Mouse (Mus musculus) right cerebral cortex, adult 2 months (tissue): Measurements from ENCODE around the gene Tigit.

ENCODE experiments used
- DNase-seq, 2 experiments: peaks; one replicate each; pipeline ENCODE4 v3.0.0; 2021 to 2022; ENCODE audit warnings: low spot score in 2 of 2

Tigit gene

DNA sequence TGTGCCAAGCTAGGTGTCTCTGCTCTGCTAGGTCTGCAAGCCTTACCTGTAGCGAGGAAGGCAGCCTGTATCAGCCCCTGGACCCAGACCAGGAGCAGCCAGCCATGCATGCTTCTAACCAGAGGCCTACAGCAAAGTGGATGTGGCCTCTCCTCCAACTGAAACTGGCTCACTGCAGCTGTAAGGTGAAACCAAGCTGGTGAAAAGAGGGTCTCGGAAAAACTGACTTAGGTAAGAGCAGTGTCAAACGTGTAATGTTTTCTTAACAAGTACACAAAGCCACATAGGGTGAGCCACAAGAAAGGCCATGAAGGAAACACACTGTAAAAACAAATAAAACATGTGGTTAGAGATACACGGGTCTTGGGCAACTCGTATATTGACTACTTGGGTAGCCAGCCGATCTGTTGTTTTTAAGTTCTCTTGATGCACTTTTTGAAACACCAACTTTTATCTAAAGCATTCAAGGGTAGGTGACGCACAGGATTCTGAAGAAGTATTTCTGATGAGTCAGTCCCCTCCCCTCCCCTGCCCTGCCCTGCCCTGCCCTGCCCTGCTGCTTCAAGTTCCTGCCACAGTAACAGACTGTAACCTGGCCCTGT is at the start of gene Tigit:
TSS of gene Tigit (minus strand) at position 169 of the 602 bp plus-strand sequence.
- DNase-seq, result no peak

DNA sequence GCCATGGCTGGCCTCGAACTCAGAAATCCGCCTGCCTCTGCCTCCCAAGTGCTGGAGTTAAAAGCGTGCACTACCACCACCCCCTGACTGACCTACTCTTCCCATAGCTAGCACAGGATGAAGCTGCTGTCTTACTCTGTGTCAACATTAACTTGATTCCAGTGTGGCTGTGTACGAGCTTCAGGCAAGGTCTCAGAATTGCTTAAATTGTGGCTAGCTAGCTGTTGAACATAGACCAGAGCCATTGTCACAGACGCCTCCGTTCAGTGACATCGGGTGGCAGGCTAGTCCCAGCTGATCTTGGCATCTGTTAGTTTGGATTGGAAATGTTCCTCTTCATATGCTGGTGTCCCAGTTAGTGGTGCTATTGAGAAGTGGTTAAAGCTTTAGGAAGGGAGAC is 47.4 kb upstream of the Tigit start:
- no peak for DNase-seq

DNA sequence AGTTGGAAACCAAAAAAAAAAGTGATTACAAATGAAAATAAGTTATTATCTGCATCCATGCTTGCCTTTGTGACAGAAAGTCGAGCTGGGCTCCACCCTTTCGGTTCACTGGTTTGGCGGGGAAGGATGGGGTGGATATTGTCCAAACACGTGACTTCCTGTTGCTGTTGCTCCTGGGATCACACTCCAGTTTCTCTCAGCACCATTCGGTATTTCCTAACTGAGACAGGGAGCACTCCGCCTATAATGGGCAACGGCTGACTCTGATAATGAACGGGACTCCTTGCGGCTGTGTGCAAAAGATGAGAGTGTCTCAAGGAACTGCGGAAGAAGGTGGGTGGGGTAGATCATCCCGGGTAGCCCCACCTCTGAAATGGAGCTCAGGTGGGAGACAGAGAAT is 46.7 kb upstream of the Tigit start:
- DNase-seq, result no peak

DNA sequence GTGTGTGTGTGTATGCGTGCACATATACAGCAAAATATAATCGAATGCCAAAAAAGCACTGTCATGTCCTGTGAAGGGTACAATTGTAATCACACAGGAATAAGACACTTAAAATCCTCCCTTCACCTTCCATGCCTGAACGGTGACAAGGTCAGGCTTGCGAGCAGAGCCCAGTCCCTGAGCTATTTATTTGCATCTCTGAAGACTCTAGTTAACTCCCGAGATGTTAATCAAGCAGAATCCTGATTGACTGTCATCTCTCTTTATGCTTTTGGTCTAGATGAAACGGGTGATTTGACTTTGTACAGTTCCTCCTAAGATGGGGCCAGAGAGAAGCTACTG is 46.2 kb upstream of the Tigit start:
- no peak for DNase-seq

DNA sequence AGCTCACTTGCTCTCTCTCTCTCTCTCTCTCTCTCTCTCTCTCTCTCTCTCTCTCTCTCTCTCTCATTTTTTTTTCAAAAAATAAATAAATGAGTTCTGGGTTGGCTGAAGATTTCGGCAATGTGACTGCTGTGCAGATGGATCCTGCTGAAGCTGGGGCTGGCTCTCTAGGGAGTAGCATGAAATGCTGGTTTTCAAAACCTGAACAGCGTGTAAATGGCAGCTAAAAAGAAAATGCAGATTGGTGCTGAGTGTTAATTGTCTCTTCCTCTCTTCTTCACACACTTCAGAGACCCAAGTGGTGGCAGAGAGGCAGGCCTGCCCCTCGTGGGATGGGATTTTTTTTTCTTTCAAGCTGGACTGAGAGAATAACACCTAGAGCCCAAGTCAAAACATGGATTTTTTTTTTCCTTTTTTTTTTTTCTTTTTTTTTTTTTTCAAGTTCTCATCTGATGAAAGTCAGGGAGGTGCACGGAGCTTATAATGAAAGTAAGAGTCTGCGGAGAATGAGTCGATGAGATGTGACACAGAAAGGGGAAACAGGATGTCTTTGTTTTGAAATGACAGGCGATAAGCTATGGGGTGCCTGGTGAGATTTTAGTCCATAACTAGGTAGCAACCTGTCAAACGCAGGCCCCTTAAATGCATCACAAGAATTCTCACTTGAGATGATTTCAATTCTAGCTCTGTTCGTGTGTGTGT is 45.6 kb upstream of the Tigit start:
- no peak for DNase-seq

DNA sequence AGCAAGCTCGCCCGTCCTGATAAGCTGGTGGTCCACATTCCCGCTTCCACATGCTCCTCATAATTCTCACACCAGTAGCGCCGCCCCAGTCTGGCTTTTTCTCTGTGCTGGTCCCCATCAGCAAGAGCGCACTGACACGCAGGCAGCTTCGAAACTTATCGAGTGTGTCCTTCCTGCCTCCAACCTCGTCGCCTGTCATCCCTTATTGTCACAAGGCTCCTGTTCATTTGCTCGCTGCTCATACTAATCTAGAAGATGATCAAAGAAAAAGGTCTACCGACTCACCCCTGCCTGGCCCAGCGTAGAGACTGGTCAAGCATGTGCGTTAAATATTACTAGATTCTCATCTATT is 45.1 kb upstream of the Tigit start:
- DNase-seq, result no peak

DNA sequence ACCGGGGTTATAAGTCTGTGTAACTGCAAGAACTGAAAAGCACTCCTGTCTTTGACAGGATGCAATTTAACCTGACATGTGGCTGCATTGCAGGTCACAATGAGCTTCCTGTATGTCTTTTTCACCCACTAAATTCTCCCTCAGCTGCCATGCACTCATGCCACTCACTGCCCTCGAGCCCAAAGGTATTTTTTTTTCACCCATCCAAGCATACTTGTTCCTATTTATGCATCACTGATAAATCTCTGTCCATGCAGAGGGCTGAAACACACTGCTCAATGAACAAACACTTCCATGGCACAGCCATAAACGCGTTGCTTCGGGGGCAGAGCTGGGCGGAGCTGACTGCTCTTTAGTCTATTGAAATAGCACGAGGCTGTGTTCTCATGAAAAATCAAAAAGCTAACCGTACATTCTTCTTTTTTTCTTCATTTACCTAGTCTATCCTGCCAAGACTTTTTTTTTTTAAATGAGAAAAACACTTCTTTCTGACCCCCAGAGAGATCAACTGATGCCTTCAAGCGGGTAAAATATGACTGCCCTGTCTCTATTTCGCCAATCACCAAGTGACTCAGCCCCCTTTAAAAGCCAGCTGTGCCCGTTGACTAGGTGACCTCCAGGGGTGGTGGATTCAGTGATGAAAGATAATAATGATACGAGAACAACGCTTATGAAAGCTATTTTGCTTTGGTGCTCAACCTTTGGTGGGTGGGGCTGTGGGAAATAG is 44.6 kb upstream of the Tigit start:
- DNase-seq, result no peak

DNA sequence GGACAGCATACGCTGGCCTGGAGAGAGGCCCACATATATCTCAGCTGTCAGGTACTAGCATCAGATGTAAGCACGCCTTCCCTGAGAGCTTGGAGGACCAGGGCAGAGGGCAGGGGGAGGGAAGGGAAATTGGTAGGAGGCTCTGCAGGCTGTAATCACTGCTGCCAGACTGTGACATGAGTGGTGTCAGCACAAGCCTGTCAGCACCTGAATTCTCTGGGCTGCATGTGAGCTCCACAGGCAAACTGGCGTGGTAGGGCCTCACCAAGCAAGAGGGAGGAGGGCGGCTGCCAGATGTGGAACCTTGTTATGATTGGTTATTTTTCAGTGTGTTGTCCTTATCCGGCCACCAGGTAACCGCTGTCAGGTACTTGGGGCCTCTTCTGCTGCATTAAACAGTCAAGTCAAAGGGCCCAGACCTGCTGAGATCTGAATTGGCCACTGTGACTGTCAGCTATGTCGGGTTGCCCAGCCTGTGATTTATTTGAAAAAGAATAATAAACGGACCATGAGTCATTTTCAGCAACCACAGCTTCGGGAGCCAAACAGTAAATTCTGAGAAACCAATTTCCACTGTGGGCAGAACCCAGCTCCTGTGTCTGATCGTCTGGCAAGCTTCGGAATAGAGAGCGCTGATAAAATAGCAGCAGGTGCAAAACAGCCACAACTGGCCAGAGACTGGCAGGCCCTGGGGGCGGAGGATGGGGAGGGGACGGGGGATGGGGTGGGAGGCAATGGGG is 38.0 kb upstream of the Tigit start:
- no peak for DNase-seq

DNA sequence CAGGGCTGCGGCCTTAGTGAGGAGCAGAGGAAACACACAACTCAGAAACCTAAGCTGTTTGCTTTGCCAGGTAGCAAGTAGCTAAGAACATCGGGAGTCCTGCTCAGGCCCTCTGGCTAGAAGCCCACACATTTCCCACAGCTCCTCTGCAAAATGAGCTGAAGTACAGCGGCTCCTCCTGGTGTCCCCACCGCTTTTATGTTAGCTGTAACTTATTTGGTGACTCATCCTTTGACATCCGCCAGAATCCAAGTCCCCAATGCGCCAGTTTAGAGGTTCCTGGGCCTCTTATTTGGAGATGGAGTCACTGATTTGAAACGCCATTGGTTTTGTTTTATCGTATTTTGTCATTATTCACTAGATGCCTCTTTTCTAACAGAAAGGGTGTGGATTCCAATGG is 36.6 kb upstream of the Tigit start:
- no peak for DNase-seq

DNA sequence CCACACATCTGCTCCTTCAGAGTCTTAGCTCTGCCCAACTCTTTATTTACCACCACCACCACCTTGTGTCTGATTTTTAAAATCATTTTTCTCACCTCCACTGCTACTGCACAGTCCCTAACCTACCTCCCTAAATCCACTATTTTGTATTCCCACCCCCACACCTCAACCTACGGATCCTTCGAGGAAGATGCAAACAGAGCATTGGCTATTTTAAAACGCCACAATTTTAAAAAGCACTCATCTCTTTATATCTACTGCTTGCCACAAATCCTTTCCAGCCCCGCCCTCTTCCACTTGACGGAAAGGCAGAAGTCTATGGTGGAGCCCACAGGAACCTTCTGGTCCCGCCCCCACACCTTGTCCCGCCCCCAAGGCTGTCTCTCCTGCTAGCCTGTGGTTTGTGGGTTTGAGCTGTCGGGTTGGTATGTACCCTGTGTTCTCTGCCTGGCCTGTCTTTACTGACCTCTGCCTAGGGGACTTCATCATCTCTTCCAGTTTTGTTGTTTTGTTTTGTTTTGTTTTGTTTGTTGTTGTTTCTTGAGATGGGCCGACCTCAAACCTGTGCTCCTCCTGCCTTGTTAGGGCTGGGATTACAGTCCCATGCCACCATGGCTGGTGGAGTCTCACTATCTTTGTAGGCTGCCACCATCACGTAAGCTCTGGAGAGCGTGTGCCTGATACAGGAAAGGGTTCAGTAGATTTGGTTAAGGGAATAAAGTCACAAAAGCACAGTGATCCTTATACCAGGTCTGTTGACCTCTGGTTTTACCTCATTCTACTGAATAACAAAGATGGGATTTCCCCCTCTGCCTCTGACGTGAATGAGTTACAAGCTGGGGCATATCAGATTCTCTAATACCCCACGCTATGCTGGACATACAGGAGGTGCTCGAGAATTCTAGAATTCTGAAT is 35.0 kb upstream of the Tigit start:
- peak; percentile 36 to 37 for DNase-seq

DNA sequence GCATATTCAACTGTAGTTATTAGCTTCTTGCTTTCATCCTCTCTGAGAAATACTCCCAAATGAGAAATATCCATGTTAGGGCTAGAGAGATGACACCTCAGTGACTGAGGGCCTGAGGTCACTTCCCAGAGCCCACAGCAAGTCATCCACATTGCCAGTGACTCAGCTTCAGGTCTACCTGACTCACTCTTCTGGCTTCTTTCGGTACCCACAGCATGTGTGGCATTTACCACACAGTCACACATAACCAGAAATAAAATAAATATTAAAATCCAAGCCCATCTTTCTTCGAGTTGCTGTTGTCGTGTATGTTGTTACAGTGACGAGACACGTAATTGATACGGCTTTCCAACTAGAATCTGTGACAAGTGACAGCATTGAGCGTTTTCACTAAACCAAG is 33.8 kb upstream of the Tigit start:
- no peak for DNase-seq

DNA sequence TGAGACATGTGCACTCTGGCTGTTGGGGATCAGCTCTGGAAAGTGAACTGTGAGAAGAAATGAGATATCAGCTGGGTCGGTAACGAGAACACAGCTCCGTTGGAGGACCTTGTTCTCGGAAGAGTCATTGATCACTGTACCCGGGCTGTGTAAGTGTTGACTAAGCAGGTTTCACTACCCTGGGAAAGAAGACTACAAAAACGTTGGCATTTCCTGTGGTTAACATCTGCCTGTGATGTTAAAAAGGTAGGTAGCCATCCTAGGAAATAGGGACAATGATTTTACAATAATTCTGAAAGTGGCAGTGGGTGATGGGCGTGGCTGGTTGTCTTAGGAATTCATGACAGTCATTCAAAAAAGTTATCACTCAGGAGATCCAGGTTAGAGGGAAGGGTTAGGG is 31.9 kb upstream of the Tigit start:
- no peak for DNase-seq

DNA sequence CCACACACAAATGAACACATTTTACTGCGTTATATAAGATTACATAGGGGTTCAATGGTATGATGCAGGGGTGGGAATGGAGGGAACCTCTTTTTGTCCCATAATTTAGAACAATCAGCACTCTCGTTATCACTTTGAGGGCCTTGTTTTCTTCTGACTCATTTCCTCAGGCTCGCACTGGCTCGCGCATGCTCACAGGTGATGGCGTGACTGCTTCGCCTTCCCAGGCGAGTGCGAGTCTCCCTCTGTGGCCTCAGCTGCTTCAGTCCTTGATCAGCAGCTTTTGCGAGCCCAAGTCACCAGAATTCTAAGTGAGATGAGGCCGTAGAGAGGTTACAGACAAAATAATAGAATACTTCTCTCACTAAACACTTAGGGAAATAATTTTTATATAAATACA is 30.2 kb upstream of the Tigit start:
- DNase-seq, result no peak

DNA sequence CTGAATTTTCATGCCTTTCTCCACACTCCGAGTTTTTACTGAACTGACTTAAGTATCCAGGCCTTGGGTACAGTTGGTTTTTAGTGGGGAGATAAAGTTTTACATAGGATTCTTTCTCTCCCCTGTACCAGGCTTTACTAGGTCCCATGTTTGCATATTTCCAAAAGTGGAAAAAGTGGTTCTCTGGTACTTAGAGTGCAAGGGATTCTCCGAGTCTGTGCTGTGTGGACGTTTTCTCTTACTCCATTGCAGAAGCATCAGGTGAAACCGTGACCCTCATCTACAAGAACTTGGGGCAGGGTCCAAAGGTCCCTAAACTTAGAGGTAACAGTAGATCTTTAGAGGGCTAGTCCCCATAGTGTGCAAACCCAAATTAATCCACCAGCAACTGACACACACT is 28.7 kb upstream of the Tigit start:
- DNase-seq, result no peak

DNA sequence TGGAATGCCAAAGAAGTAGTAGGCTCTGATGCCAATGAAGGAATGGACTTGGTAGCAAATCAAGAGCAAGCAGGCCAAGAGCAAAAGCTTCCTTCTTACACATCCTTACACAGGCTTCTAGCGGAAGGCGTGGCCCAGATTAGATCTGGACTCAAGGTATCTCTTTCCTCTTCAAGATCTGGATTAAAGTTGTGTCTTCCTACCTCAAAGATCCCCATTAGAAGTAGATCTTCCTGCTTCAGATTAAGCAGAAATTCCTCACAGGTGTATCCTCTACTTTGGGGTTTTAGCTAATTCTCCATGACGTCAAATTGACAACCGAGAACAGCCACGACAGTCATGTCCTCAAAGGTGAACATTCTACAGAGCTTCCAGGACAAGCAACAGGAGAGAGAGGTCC is 27.8 kb upstream of the Tigit start:
- no peak for DNase-seq

DNA sequence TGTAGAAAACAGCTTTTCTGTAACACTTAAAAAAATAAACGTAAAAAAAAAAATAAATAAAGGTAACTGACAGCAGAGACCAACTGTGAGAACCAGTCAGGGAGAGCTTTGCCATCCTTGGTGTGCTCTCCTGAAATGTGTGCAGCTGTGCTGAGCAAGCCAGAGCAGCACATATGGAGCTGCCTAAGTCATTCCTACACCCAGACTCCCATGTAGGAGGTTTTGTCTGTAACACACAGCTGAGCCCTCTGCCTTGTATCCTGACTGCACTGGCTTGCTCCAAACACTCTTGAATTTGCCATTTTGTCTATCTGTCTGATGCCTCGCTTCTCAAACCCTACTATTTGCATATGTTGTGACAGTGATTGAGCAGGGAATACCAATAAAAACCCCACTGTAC is 27.0 kb upstream of the Tigit start:
- no peak for DNase-seq

DNA sequence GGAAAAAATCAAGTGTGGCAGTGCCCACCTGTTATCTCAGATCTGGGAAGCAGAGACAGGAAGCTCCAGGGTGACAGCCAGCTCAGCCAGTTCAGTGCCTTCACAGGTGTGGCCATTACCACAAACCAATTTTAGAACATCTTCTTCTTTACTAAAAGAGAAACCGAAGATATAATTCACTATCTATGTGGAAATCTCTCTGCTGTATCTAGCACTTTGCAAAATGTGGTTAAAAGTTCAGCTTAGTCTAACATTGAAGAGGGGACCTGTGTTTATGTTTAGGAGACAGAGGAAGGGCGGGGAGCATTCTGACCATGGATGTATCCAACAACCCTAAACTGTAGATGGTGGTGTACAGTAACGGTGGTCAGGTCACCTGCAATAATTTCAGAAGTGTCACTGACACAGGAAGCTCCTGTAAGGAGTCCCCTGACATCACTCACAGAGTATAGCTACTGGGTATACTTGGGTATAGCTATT is 26.3 kb upstream of the Tigit start:
- no peak for DNase-seq

DNA sequence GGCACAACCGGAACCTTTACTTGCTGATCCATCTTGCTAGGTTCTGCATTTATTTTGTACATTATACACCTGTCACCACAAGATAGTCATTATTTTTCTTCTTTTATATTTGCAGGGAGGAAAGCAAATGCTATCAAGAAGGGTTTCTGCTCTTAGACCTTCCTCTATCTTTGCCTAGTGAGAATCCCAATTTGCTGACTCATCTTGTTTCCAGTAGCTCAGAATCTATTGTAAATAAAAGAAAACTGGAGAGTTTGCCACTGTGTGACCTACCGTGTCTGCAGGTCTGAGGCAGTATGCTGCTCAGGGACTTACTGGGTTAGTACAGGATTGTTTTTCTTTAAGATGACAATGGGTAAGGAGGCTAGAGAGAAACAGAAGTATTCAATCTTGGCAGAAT is 24.0 kb upstream of the Tigit start:
- DNase-seq, result no peak

DNA sequence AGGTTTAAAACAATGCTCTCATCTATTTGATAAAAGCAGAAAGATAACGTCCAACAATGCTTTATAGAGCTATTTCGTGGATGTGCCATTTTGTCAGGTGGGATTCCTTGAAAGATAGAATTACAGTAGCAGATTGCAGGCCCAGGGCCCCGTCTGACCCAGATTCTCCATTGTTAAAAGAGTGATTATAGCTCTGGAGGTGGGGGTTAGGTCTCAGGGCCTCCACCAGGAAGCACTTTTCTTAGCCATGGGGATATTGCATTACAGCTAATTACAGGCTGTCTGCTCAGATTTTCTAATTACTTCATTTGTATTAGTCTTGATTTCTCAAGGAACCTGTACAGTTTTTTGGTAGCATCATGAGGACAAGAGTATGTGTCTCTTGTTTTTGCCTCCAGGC is 10.5 kb upstream of the Tigit start:
- no peak for DNase-seq

DNA sequence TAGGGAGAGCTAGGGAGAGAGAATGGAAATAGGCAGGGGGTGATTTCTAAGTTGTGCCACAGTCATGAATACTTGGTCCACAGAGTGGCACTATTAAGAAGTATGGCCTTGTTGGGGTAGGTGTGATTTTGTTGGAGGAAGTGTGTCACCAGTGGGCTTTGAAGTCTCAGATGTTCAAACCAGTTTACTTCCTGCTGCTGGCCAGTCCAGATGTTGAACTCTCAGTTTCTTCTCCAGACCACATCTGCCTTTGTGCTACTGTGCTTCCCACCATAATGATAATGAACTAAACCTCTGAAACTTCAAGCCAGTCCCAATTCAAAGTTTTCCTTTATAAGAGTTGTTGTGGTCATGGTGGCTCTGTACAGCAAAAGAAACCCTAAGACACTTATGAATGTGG is 8.8 kb upstream of the Tigit start:
- no peak for DNase-seq

DNA sequence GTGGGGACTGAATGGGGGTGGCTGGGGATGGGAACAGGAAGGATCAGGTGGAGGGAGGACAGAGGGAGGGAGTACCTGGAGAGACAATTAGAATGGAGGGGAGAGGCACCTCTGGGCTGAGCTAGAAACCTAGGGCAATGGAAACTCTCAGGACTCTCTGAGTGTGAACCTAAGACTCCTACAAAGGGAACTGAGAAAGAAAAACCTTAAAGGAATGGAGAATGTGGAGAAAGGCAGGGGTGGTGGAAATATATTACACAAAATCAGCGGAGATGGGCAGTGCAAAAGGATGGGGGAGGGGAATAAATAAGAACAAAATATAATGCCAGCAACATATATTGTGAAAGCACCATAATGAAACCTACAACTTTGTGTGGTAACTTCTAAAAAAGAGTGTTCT is 8.0 kb upstream of the Tigit start:
- DNase-seq, result no peak

DNA sequence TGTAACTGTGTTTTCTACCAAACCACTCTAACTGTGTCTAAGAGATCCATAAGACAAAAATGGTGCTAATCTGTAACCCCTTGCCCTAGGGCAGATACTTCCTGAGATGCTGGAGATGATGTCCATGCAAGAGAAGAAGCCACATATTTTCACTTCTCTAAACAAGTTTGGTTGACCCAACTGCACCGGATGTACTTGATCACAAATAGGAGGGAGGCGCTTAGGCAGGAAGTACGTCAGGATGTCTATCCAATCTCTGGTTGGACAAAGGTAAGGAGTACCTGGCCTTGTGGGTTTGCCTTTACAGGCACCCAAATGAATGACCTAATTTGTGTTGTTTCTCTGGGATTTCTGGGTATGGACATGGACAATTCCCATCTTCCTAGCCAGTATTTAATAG is 4.3 kb upstream of the Tigit start:
- DNase-seq, result no peak
